Mouse (Mus musculus): ENCODE data around the gene Xxylt1. TPM values are rescaled to one million over a fixed set of nuclear protein-coding genes. Genes with fewer than 3 reads are reported as not detected.
A peak's percentile ranks its signal among the peaks of the same experiment; 100 is the strongest.

Gene Xxylt1
- polyA plus RNA-seq, 1 experiment from 2014 or later = 11.7 TPM

GRCm38 (mm10) chr16:30995446-30995845 is 85.8 kb downstream of the Xxylt1 start:
- no peak for ATAC-seq (ENCODE audit: low FRiP score)
- WGBS = 76% methylated on average over 5 of the region's 5 CpGs

DNA sequence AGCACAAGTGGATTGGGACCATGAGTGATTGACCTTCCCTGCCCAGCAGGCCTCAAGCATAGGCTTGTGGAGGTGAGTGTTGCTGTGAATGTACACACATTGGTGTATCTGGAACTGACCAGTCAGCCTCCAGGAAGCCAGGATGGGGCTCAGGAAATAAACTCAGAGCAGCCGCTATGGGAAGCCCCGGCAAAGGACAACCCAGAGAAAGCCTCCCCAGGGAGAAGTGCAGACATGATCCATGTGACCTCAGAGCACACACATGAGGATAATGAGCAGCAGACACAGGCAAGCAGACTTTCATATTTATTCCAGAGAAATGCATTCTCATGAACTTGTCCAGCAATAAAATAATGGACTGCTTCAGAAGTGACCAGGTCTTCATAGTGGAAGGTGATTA is 86.4 kb downstream of the Xxylt1 start:
- no peak overlapping the region for H3K9ac ChIP-seq (ENCODE audit: low read length)
- H3K9me3 ChIP-seq (ENCODE audit: control insufficient read depth, low read length) = no peaks in the 10 kb centered on the region
- H3K4me1 ChIP-seq (ENCODE audit: control insufficient read depth, insufficient read depth, low read length) = no peaks in the 10 kb centered on the region
- H3K36me3 ChIP-seq (ENCODE audit: control insufficient read depth, insufficient read depth, low read length) = no peaks in the 10 kb centered on the region
- no peak overlapping the region for H3K27ac ChIP-seq (ENCODE audit: low read depth, low read length)
- ATAC-seq (ENCODE audit: low FRiP score) (no peak), DNase-seq (ENCODE audit: low spot score, missing footprints) (no peak)
- no peaks in the 10 kb centered on the region for H3K27me3 ChIP-seq (ENCODE audit: control insufficient read depth, insufficient read depth, low read length)
- WGBS = 79% methylated on average over 2 of the region's 2 CpGs
- no peak overlapping the region for H3K4me3 ChIP-seq (ENCODE audit: low read depth, low read length)
- H3K4me2 ChIP-seq = no peak overlapping the region

More at GRCm38 (mm10) chr16:30995446-30995845, 85.8 kb downstream of the Xxylt1 start:
- Histone ChIP-seq H3K4me2 (no peak overlapping the region), H3K27ac (ENCODE audit: low read depth, low read length) (no peak overlapping the region), H3K4me3 (ENCODE audit: low read depth, low read length) (no peak overlapping the region), H3K4me1 (ENCODE audit: control insufficient read depth, insufficient read depth, low read length) (no peaks in the 10 kb centered on the region), H3K9ac (ENCODE audit: low read length) (no peak overlapping the region), H3K9me3 (ENCODE audit: control insufficient read depth, low read length) (no peaks in the 10 kb centered on the region), H3K36me3 (ENCODE audit: control insufficient read depth, insufficient read depth, low read length) (no peaks in the 10 kb centered on the region), H3K27me3 (ENCODE audit: control insufficient read depth, insufficient read depth, low read length) (no peaks in the 10 kb centered on the region)
- no peak for DNase-seq (ENCODE audit: low spot score, missing footprints)

GRCm38 (mm10) chr16:30994296-30994695 is 86.9 kb downstream of the Xxylt1 start:
- DNase-seq (ENCODE audit: low spot score, missing footprints) = no peak
- WGBS = 84% methylated on average over 7 of the region's 7 CpGs
- no peak overlapping the region for H3K27ac ChIP-seq (ENCODE audit: low read depth, low read length)
- no peaks in the 10 kb centered on the region for H3K36me3 ChIP-seq (ENCODE audit: control insufficient read depth, insufficient read depth, low read length)
- no peak overlapping the region for H3K4me2 ChIP-seq
- no peak for ATAC-seq (ENCODE audit: low FRiP score)
- H3K4me3 ChIP-seq (ENCODE audit: low read depth, low read length) = no peak overlapping the region
- H3K9ac ChIP-seq (ENCODE audit: low read length) = no peak overlapping the region
- H3K9me3 ChIP-seq (ENCODE audit: control insufficient read depth, low read length) = no peaks in the 10 kb centered on the region
- H3K27me3 ChIP-seq (ENCODE audit: control insufficient read depth, insufficient read depth, low read length) = no peaks in the 10 kb centered on the region
- H3K4me1 ChIP-seq (ENCODE audit: control insufficient read depth, insufficient read depth, low read length) = no peaks in the 10 kb centered on the region

DNA sequence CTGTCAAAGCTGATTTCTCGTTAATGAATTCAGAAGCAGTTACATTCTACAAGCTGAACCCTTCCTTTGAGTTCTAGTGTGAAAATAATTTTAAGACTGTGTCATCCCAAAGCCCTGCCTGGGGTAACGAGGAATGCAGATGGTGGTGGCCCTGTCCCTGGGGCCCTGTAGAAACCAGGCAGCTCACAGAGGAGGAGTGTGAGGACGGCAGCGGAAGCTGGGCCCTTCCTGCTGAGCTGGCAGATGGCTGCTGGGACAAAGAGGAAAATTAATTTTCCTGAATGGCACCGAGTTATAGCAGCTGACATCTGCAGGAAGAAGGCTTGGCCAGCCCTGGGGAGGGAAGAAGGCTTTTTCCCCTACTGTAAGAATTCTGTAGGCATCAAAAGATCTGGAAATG is 88.7 kb downstream of the Xxylt1 start:
- Histone ChIP-seq H3K4me1 (ENCODE audit: control insufficient read depth, insufficient read depth, low read length) (no peaks in the 10 kb centered on the region; the same call in 1 of the 2 replicates), H3K4me3 (ENCODE audit: low read depth, low read length) (no peak overlapping the region), H3K4me2 (no peak overlapping the region), H3K9ac (ENCODE audit: low read length) (no peak overlapping the region), H3K27me3 (ENCODE audit: control insufficient read depth, insufficient read depth, low read length) (no peaks in the 10 kb centered on the region), H3K36me3 (ENCODE audit: control insufficient read depth, insufficient read depth, low read length) (no peaks in the 10 kb centered on the region), H3K9me3 (ENCODE audit: control insufficient read depth, low read length) (no peaks in the 10 kb centered on the region), H3K27ac (ENCODE audit: low read depth, low read length) (no peak overlapping the region)
- peak; percentile 54 for DNase-seq (ENCODE audit: low spot score, missing footprints)
- 69% methylated on average over 5 of the region's 5 CpGs for WGBS
- no peak for ATAC-seq (ENCODE audit: low FRiP score)

- Histone ChIP-seq H3K9me3 (ENCODE audit: control insufficient read depth, low read length) (no peaks in the 10 kb centered on the region), H3K27me3 (ENCODE audit: control insufficient read depth, insufficient read depth, low read length) (no peaks in the 10 kb centered on the region), H3K4me3 (ENCODE audit: low read depth, low read length) (no peak overlapping the region), H3K27ac (ENCODE audit: low read depth, low read length) (no peak overlapping the region), H3K36me3 (ENCODE audit: control insufficient read depth, insufficient read depth, low read length) (no peaks in the 10 kb centered on the region), H3K4me2 (no peak overlapping the region), H3K9ac (ENCODE audit: low read length) (no peak overlapping the region), H3K4me1 (ENCODE audit: control insufficient read depth, insufficient read depth, low read length) (no peaks in the 10 kb centered on the region; the same call in 1 of the 2 replicates)
- ATAC-seq (ENCODE audit: low FRiP score) (no peak), DNase-seq (ENCODE audit: low spot score, missing footprints) (no peak)
- WGBS = 66% methylated on average over 2 of the region's 2 CpGs
Measured at GRCm38 (mm10) chr16:30990661-30991060, 90.6 kb downstream of the Xxylt1 start.

DNA sequence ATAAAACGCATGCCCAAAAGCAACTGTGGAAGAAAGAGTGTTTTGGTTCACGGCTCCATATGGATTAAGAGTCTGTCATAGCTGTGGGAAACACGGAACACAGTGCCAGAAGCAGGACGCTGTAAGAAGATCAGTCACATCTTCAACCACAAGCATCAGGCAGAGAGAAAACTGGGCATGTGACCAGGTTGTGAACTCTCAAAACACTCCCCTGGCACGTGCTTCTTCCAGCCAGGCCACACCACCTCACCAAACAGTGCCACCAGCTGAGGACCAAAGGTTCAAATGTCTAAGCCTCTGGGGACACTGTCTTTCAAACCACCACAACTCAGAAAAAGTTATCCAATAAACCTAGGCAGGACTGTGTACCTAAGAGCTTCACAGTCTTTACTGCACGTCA is 93.0 kb downstream of the Xxylt1 start:
- no peak overlapping the region for H3K9ac ChIP-seq (ENCODE audit: low read length)
- H3K27me3 ChIP-seq (ENCODE audit: control insufficient read depth, insufficient read depth, low read length) = no peaks in the 10 kb centered on the region
- no peak for ATAC-seq (ENCODE audit: low FRiP score)
- no peak overlapping the region for H3K4me3 ChIP-seq (ENCODE audit: low read depth, low read length)
- DNase-seq (ENCODE audit: low spot score, missing footprints) = no peak
- 84% methylated on average over 6 of the region's 6 CpGs for WGBS
- no peaks in the 10 kb centered on the region for H3K36me3 ChIP-seq (ENCODE audit: control insufficient read depth, insufficient read depth, low read length)
- no peaks in the 10 kb centered on the region for H3K9me3 ChIP-seq (ENCODE audit: control insufficient read depth, low read length)
- H3K4me2 ChIP-seq = no peak overlapping the region
- H3K4me1 ChIP-seq (ENCODE audit: control insufficient read depth, insufficient read depth, low read length) = peaks cover 5% of the 10 kb centered on the region; the same call in 1 of the 2 replicates
- H3K27ac ChIP-seq (ENCODE audit: low read depth, low read length) = no peak overlapping the region

- Histone ChIP-seq H3K9me3 (ENCODE audit: control insufficient read depth, low read length) (no peaks in the 10 kb centered on the region), H3K27me3 (ENCODE audit: control insufficient read depth, insufficient read depth, low read length) (no peaks in the 10 kb centered on the region), H3K36me3 (ENCODE audit: control insufficient read depth, insufficient read depth, low read length) (no peaks in the 10 kb centered on the region), H3K27ac (ENCODE audit: low read depth, low read length) (no peak overlapping the region), H3K4me2 (no peak overlapping the region), H3K4me3 (ENCODE audit: low read depth, low read length) (no peak overlapping the region), H3K4me1 (ENCODE audit: control insufficient read depth, insufficient read depth, low read length) (peaks cover 5% of the 10 kb centered on the region; the same call in 1 of the 2 replicates), H3K9ac (ENCODE audit: low read length) (no peak overlapping the region)
- ATAC-seq (ENCODE audit: low FRiP score) (no peak), DNase-seq (ENCODE audit: low spot score, missing footprints) (no peak)
- WGBS = 89% methylated on average over 6 of the region's 6 CpGs
Measured at GRCm38 (mm10) chr16:30987684-30988083, 93.5 kb downstream of the Xxylt1 start.

- Histone ChIP-seq H3K9me3 (ENCODE audit: control insufficient read depth, low read length) (no peaks in the 10 kb centered on the region), H3K4me2 (no peak overlapping the region), H3K27ac (ENCODE audit: low read depth, low read length) (no peak overlapping the region; the same call in 1 of the 2 replicates), H3K9ac (ENCODE audit: low read length) (peak overlapping the region; percentile 9; the same call in 1 of the 2 replicates), H3K27me3 (ENCODE audit: control insufficient read depth, insufficient read depth, low read length) (no peaks in the 10 kb centered on the region), H3K4me3 (ENCODE audit: low read depth, low read length) (no peak overlapping the region), H3K36me3 (ENCODE audit: control insufficient read depth, insufficient read depth, low read length) (no peaks in the 10 kb centered on the region), H3K4me1 (ENCODE audit: control insufficient read depth, insufficient read depth, low read length) (peaks cover 5% of the 10 kb centered on the region; the same call in 1 of the 2 replicates)
- 24% methylated on average over 17 of the region's 17 CpGs for WGBS
- peak; percentile 85 for DNase-seq (ENCODE audit: low spot score, missing footprints)
- ATAC-seq (ENCODE audit: low FRiP score) = no peak
Measured at GRCm38 (mm10) chr16:30984826-30985545, 96.2 kb downstream of the Xxylt1 start.

DNA sequence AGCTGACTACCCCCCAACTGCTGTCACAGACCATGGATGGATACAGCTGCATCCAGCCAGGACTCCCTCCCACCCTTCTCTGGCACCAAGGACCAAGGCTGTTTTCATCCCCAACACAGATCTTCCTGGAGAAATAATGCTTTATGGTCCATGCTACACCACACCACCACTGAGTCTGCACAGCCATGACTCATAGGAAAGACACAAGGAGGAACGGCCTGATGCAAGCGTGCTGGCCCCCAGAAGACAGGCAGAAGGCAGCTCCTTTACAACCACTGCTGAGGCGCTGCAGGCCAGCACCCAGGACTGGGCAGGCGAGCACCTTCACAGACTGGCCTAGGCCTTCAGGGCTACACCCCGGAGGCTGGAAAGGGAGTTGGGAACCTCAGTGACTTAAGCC is 97.1 kb downstream of the Xxylt1 start:
- Histone ChIP-seq H3K9me3 (ENCODE audit: control insufficient read depth, low read length) (no peaks in the 10 kb centered on the region), H3K27ac (ENCODE audit: low read depth, low read length) (no peak overlapping the region), H3K9ac (ENCODE audit: low read length) (no peak overlapping the region), H3K27me3 (ENCODE audit: control insufficient read depth, insufficient read depth, low read length) (no peaks in the 10 kb centered on the region), H3K4me1 (ENCODE audit: control insufficient read depth, insufficient read depth, low read length) (peaks cover 5% of the 10 kb centered on the region; the same call in 1 of the 2 replicates), H3K36me3 (ENCODE audit: control insufficient read depth, insufficient read depth, low read length) (no peaks in the 10 kb centered on the region), H3K4me3 (ENCODE audit: low read depth, low read length) (no peak overlapping the region), H3K4me2 (no peak overlapping the region)
- ATAC-seq (ENCODE audit: low FRiP score) (no peak), DNase-seq (ENCODE audit: low spot score, missing footprints) (no peak)
- 92% methylated on average over 5 of the region's 5 CpGs for WGBS
